Mouse (Mus musculus): Measurements from ENCODE around the gene Trim61. TPM values are rescaled to one million over a fixed set of nuclear protein-coding genes. Genes with fewer than 3 reads are reported as not detected.

The Trim61 gene
- total and polyA plus RNA-seq, 3 experiments = not detected

- Histone ChIP-seq H3K79me2 (ENCODE audit: control insufficient read depth, insufficient read depth, low read length, poor library complexity) (no peaks in the 10 kb centered on the region), H3K27ac (ENCODE audit: control insufficient read depth, low read depth, low read length) (no peak within 1 kb of the TSS), H3K4me1 (ENCODE audit: control insufficient read depth in 1 of 2, insufficient read depth in 2 of 2, low read length in 2 of 2) (no peaks in the 10 kb centered on the region), H3K9me3 (replicated peaks; ENCODE audit: insufficient read depth, low read length) (no peaks in the 10 kb centered on the region), H3K36me3 (ENCODE audit: control insufficient read depth in 1 of 2, insufficient read depth in 2 of 2, low read length in 2 of 2) (no peaks in the 10 kb centered on the region), H3K9ac (ENCODE audit: control insufficient read depth, low read depth, low read length, poor library complexity, severe bottlenecking) (no peak within 1 kb of the TSS), H3K27me3 (ENCODE audit: control insufficient read depth in 1 of 2, insufficient read depth in 2 of 2, low read length in 2 of 2) (no peaks in the 10 kb centered on the region), H3K4me3 (ENCODE audit: control insufficient read depth in 1 of 2, insufficient read depth in 1 of 2, low read depth in 2 of 2, low read length in 2 of 2) (no peak within 1 kb of the TSS)
- TF ChIP-seq USF1 (IDR thresholded peaks at IDR 0.05; ENCODE audit: low read depth, low read length) (no peak), TAL1 (IDR thresholded peaks at IDR 0.05; ENCODE audit: low read length) (no peak), POLR2AphosphoS5 (IDR thresholded peaks at IDR 0.05; ENCODE audit: borderline replicate concordance, low read depth, low read length) (no peak), POLR2AphosphoS2 (IDR thresholded peaks at IDR 0.05; ENCODE audit: low read length) (no peak), TCF12 (IDR thresholded peaks at IDR 0.05; ENCODE audit: low read depth, low read length) (no peak)
- no peak for DNase-seq (ENCODE audit: low read depth, low spot score)
These were observed 30.6 kb downstream of the Trim61 start, which contains the start of gene Trim75 for GRCm38 (mm10) chr8:64987731-64988130. Gene Trim75 (minus strand): TSS chr8:64987831.

DNA sequence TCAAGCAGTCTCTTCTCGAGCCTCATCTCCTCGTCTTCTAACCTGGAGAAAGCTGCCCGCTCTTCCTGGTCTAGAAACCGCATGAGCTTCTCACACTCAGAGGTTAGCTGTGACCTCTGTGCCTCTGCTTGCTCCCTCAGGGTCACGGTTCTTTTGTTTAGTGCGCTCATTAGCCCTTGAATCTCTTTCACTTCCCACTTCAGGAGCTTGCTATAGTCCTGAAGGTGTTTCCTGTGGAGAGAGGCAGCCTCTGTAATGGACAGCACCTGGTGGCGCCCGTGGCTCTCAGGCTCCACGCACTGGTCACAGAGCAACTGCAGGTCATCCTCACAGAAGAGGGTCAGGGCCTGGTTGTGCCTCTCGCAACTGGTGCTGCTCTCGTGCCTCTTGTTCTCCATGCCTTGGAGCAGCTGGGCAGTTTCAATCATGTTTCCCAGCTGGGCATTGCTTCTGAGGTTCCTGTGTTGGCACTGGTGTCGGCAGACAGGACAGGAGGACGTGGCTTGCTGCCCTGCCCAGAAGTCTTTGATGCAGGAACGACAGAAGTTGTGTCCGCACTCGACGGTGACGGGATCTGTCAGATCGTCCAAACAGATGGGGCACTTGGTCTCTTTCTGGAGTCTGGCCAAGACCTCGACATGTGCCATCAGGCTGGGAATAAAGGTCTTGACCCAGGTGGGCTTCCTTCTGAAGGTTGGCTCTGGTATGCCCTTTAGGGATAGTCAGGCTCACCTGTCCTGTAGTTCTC, 35.0 kb downstream of the Trim61 start:
- no peaks in the 10 kb centered on the region for H3K79me2 ChIP-seq (ENCODE audit: control insufficient read depth, insufficient read depth, low read length, poor library complexity)
- DNase-seq (ENCODE audit: low read depth, low spot score) = no peak
- no peaks in the 10 kb centered on the region for H3K9me3 ChIP-seq (replicated peaks; ENCODE audit: insufficient read depth, low read length)
- H3K9ac ChIP-seq (ENCODE audit: control insufficient read depth, low read depth, low read length, poor library complexity, severe bottlenecking) = no peak overlapping the region
- H3K4me1 ChIP-seq (ENCODE audit: control insufficient read depth in 1 of 2, insufficient read depth in 2 of 2, low read length in 2 of 2) = no peaks in the 10 kb centered on the region
- no peaks in the 10 kb centered on the region for H3K27me3 ChIP-seq (ENCODE audit: control insufficient read depth in 1 of 2, insufficient read depth in 2 of 2, low read length in 2 of 2)
- no peak overlapping the region for H3K27ac ChIP-seq (ENCODE audit: control insufficient read depth, low read depth, low read length)
- H3K4me3 ChIP-seq (ENCODE audit: control insufficient read depth in 1 of 2, insufficient read depth in 1 of 2, low read depth in 2 of 2, low read length in 2 of 2) = no peak overlapping the region
- H3K36me3 ChIP-seq (ENCODE audit: control insufficient read depth in 1 of 2, insufficient read depth in 2 of 2, low read length in 2 of 2) = no peaks in the 10 kb centered on the region
- TF ChIP-seq UBTF (IDR thresholded peaks at IDR 0.05; ENCODE audit: borderline replicate concordance, insufficient read depth, low read depth, low read length) = no peak
- TF ChIP-seq TBP (IDR thresholded peaks at IDR 0.05; ENCODE audit: low read depth, low read length) = no peak
- no peak for TF ChIP-seq NELFE (IDR thresholded peaks at IDR 0.05; ENCODE audit: low read depth, low read length)
- no peak for TF ChIP-seq ZC3H11A (IDR thresholded peaks at IDR 0.05; ENCODE audit: low read depth, low read length)
- no peak for TF ChIP-seq SMC3 (IDR thresholded peaks at IDR 0.05; ENCODE audit: low read depth, low read length)
- no peak for TF ChIP-seq CHD2 (IDR thresholded peaks at IDR 0.05; ENCODE audit: low read length)
- no peak for TF ChIP-seq E2F4 (IDR thresholded peaks at IDR 0.05; ENCODE audit: borderline replicate concordance, low read depth, low read length)
- no peak for TF ChIP-seq ELF1 (IDR thresholded peaks at IDR 0.05; ENCODE audit: low read depth, low read length)
- TF ChIP-seq GATA1 (IDR thresholded peaks at IDR 0.05; ENCODE audit: low read depth, low read length) = no peak
- TF ChIP-seq MYC (IDR thresholded peaks at IDR 0.05; ENCODE audit: low read depth, low read length) = no peak
- TF ChIP-seq MXI1 (IDR thresholded peaks at IDR 0.05; ENCODE audit: low read depth, low read length) = no peak
- no peak for TF ChIP-seq KAT2A (conservative IDR thresholded peaks at IDR 0.05; ENCODE audit: low read depth, low read length)
- no peak for TF ChIP-seq RCOR1 (IDR thresholded peaks at IDR 0.05; ENCODE audit: low read depth, low read length)
- no peak for TF ChIP-seq MAZ (IDR thresholded peaks at IDR 0.05; ENCODE audit: low read depth, low read length)
- TF ChIP-seq MYB (IDR thresholded peaks at IDR 0.05; ENCODE audit: low read depth, low read length) = no peak

Other genes with a start within 250 kb of the Trim61 start
- gene Klhl2, start 168.5 kb downstream of the Trim61 start, total RNA-seq (2012; rRNA removed) = 11.1 and 12.1 TPM in 2 replicates
- gene Klhl2, start 168.5 kb downstream of the Trim61 start, polyA plus RNA-seq (2012; ENCODE audit: insufficient read depth in 1 of 2, insufficient read length in 2 of 2, low read depth in 1 of 2, low replicate concordance in 2 of 2, missing spikeins in 1 of 2) = 10 to 100 TPM in 1 of 2 experiments, not detected in 1; 11.5 TPM
- gene Tmem192, start 71.3 kb downstream of the Trim61 start, total RNA-seq (2012; rRNA removed) = 6.3 and 7.0 TPM in 2 replicates
- 10 to 100 TPM in 1 of 2 experiments, not detected in 1; 24.9 TPM for gene Tmem192, start 71.3 kb downstream of the Trim61 start, polyA plus RNA-seq (2012; ENCODE audit: insufficient read depth in 1 of 2, insufficient read length in 2 of 2, low read depth in 1 of 2, low replicate concordance in 2 of 2, missing spikeins in 1 of 2)
- gene Trim75, start 30.7 kb downstream of the Trim61 start, total RNA-seq (2012; rRNA removed) = not detected in 2 replicates
- not detected for gene Trim75, start 30.7 kb downstream of the Trim61 start, polyA plus RNA-seq (2012; ENCODE audit: insufficient read depth in 1 of 2, insufficient read length in 2 of 2, low read depth in 1 of 2, low replicate concordance in 2 of 2, missing spikeins in 1 of 2)
- gene Trim60, start 61 bp upstream of the Trim61 start, total RNA-seq (2012; rRNA removed) = not detected in 2 replicates
- gene Trim60, start 61 bp upstream of the Trim61 start, polyA plus RNA-seq (2012; ENCODE audit: insufficient read depth in 1 of 2, insufficient read length in 2 of 2, low read depth in 1 of 2, low replicate concordance in 2 of 2, missing spikeins in 1 of 2) = not detected
- gene Apela, start 18.8 kb upstream of the Trim61 start, total RNA-seq (2012; rRNA removed) = not detected in 2 replicates
- not detected for gene Apela, start 18.8 kb upstream of the Trim61 start, polyA plus RNA-seq (2012; ENCODE audit: insufficient read depth in 1 of 2, insufficient read length in 2 of 2, low read depth in 1 of 2, low replicate concordance in 2 of 2, missing spikeins in 1 of 2)
- not detected in 2 replicates for gene Gm10663, start 56.5 kb upstream of the Trim61 start, total RNA-seq (2012; rRNA removed)
- gene Gm10663, start 56.5 kb upstream of the Trim61 start, polyA plus RNA-seq (2012; ENCODE audit: insufficient read depth in 1 of 2, insufficient read length in 2 of 2, low read depth in 1 of 2, low replicate concordance in 2 of 2, missing spikeins in 1 of 2) = not detected
- gene BC030870, start 111.0 kb upstream of the Trim61 start, total RNA-seq (2012; rRNA removed) = not detected in 2 replicates
- gene BC030870, start 111.0 kb upstream of the Trim61 start, polyA plus RNA-seq (2012; ENCODE audit: insufficient read depth in 1 of 2, insufficient read length in 2 of 2, low read depth in 1 of 2, low replicate concordance in 2 of 2, missing spikeins in 1 of 2) = not detected